Mouse (Mus musculus): ENCODE measurements around the gene Polm.

- TF ChIP-seq NRF1 (IDR thresholded peaks at IDR 0.05; ENCODE audit: insufficient read depth, low read depth, low read length, poor library complexity, severe bottlenecking): no peak
- no peak for TF ChIP-seq CTCF (IDR thresholded peaks at IDR 0.05 in 2 of 3, conservative IDR thresholded peaks at IDR 0.05 in 1 of 3; ENCODE audit: control insufficient read depth in 1 of 3, insufficient read depth in 1 of 3, low read depth in 2 of 3, low read length in 3 of 3, poor library complexity in 1 of 3, severe bottlenecking in 1 of 3)
- no peak for TF ChIP-seq GATA1 (IDR thresholded peaks at IDR 0.05; ENCODE audit: low read depth, low read length)
- no peak for TF ChIP-seq TBP (IDR thresholded peaks at IDR 0.05; ENCODE audit: low read depth, low read length)
- TF ChIP-seq USF1 (IDR thresholded peaks at IDR 0.05; ENCODE audit: low read depth, low read length): no peak
- TF ChIP-seq RAD21 (IDR thresholded peaks at IDR 0.05; ENCODE audit: low read depth, low read length): no peak
- no peak for TF ChIP-seq TAL1 (IDR thresholded peaks at IDR 0.05; ENCODE audit: low read length)
- no peak for TF ChIP-seq POLR2A (IDR thresholded peaks at IDR 0.05; ENCODE audit: control insufficient read depth in 1 of 2, insufficient read depth in 1 of 2, low read depth in 1 of 2, low read length in 2 of 2, poor library complexity in 1 of 2)
- TF ChIP-seq ZKSCAN1 (IDR thresholded peaks at IDR 0.05; ENCODE audit: low read depth, low read length): no peak
- no peak for TF ChIP-seq USF2 (IDR thresholded peaks at IDR 0.05; ENCODE audit: borderline replicate concordance in 1 of 2, insufficient read depth in 1 of 2, low read depth in 1 of 2, low read length in 2 of 2)
- no peak for TF ChIP-seq MAX (IDR thresholded peaks at IDR 0.05; ENCODE audit: low read length)
- TF ChIP-seq ZC3H11A (IDR thresholded peaks at IDR 0.05; ENCODE audit: low read depth, low read length): no peak
- no peak for TF ChIP-seq MAZ (IDR thresholded peaks at IDR 0.05; ENCODE audit: low read depth, low read length)
- TF ChIP-seq SIN3A (IDR thresholded peaks at IDR 0.05; ENCODE audit: low read length): no peak
Observed at GRCm38 (mm10) chr11:5825432-5825831, 12.4 kb downstream of the Polm start.

Data from MEL (cell line).